Mouse (Mus musculus) ovary, adult 18-20 months (tissue): ENCODE results near the gene Exoc3l.
"Not testable (repeated sequence)": the region's sequence is repeated elsewhere in the genome, so short reads cannot be mapped to it uniquely, and the experiment has no call there.

Experiments
- DNase-seq: peaks from one replicate; pipeline ENCODE4 v3.0.0; 2022; ENCODE audit warnings: low spot score, mixed read lengths

Exoc3l gene

GRCm38 (mm10) chr8:105291802-105292201 is 4.1 kb downstream of the Exoc3l start:
- DNase-seq, result not testable (repeated sequence)

- DNase-seq, result not testable (repeated sequence)
Observed at GRCm38 (mm10) chr8:105291364-105291763, 4.5 kb downstream of the Exoc3l start.

- DNase-seq, result peak; percentile 65
Observed at GRCm38 (mm10) chr8:105290554-105291314, 5.2 kb downstream of the Exoc3l start.

- DNase-seq, result no peak
Observed at GRCm38 (mm10) chr8:105289805-105290460, 6.0 kb downstream of the Exoc3l start, which contains the start of gene 4931428F04Rik. Gene 4931428F04Rik, minus strand, starts transcription at chr8:105289864.

GRCm38 (mm10) chr8:105288958-105289732 is 6.8 kb downstream of the Exoc3l start:
- DNase-seq, result peak; percentile 80

- DNase-seq, result no peak
Observed at GRCm38 (mm10) chr8:105288231-105288630, 7.7 kb downstream of the Exoc3l start.

- DNase-seq, result no peak
Observed at GRCm38 (mm10) chr8:105286907-105287306, 9.0 kb downstream of the Exoc3l start.

GRCm38 (mm10) chr8:105285514-105285913 is 10.4 kb downstream of the Exoc3l start:
- no peak for DNase-seq

GRCm38 (mm10) chr8:105283074-105283473 is 12.8 kb downstream of the Exoc3l start:
- DNase-seq, result no peak

- no peak for DNase-seq
Observed at GRCm38 (mm10) chr8:105282239-105282638, 13.7 kb downstream of the Exoc3l start.

GRCm38 (mm10) chr8:105281821-105282220 is 14.1 kb downstream of the Exoc3l start:
- no peak for DNase-seq

- no peak for DNase-seq
Observed at GRCm38 (mm10) chr8:105280567-105280966, 15.3 kb downstream of the Exoc3l start.

GRCm38 (mm10) chr8:105278911-105279334 is 17.0 kb downstream of the Exoc3l start:
- peak; percentile 81 for DNase-seq

GRCm38 (mm10) chr8:105276292-105277120 is 19.4 kb downstream of the Exoc3l start:
- DNase-seq, result no peak

GRCm38 (mm10) chr8:105275840-105276239 is 20.1 kb downstream of the Exoc3l start, which contains the start of gene Nol3:
Gene Nol3, plus strand, starts transcription at chr8:105276140.
- DNase-seq, result no peak

- DNase-seq, result no peak
Observed at GRCm38 (mm10) chr8:105275387-105275786, 20.5 kb downstream of the Exoc3l start.

GRCm38 (mm10) chr8:105270916-105271186 is 25.1 kb downstream of the Exoc3l start:
- DNase-seq, result no peak

GRCm38 (mm10) chr8:105270101-105270915 is 25.6 kb downstream of the Exoc3l start:
- DNase-seq, result no peak

- peak; percentile 59 for DNase-seq
Observed at GRCm38 (mm10) chr8:105269461-105269947, 26.4 kb downstream of the Exoc3l start, which contains the start of gene Hsf4. Gene Hsf4, plus strand, starts transcription at chr8:105269801.

- no peak for DNase-seq
Observed at GRCm38 (mm10) chr8:105269075-105269458, 26.8 kb downstream of the Exoc3l start.
